Mouse (Mus musculus) heart, adult 2 months (tissue): Measurements from ENCODE around the gene 4930449I24Rik. TPM values are rescaled to one million over a fixed set of nuclear protein-coding genes. Genes with fewer than 3 reads are reported as not detected.
"Not testable (repeated sequence)": the region's sequence is repeated elsewhere in the genome, so short reads cannot be mapped to it uniquely, and the experiment has no call there.

ENCODE experiments used
- DNase-seq, 2 experiments: peaks; one replicate each; pipeline ENCODE4 v3.0.0; 2021
- H3K27ac ChIP-seq: fragments of 200-600 bp; 2 replicates; pipeline ENCODE4 v1.8.1; 2022
- H3K27me3 ChIP-seq: fragments of 200-500 bp; 2 replicates; pipeline ENCODE4 v1.6.1; 2012; ENCODE audit warnings: mild to moderate bottlenecking, low read length, inconsistent platforms, mixed read lengths; ENCODE audit not compliant: control insufficient read depth, insufficient read depth
- H3K36me3 ChIP-seq: fragments of 200-500 bp; 2 replicates; pipeline ENCODE4 v1.6.1; 2012; ENCODE audit warnings: low read length, inconsistent platforms; ENCODE audit not compliant: control insufficient read depth, insufficient read depth
- H3K4me1 ChIP-seq: fragments of 200-500 bp; 2 replicates; pipeline ENCODE4 v1.6.1; 2011; ENCODE audit warnings: low read length; ENCODE audit not compliant: control insufficient read depth, insufficient read depth
- H3K4me3 ChIP-seq: fragments of 200-600 bp; 2 replicates; pipeline ENCODE4 v1.8.1; 2022
- H3K79me2 ChIP-seq: fragments of 200-500 bp; replicated peaks from 2 replicates; pipeline ENCODE4 v1.6.1; 2012; ENCODE audit warnings: mild to moderate bottlenecking, inconsistent platforms, low read length, moderate library complexity, mixed read lengths; ENCODE audit not compliant: control insufficient read depth, insufficient read depth
- H3K9ac ChIP-seq: fragments of 200-500 bp; 2 replicates; pipeline ENCODE4 v1.6.1; 2012; ENCODE audit warnings: low read depth, mild to moderate bottlenecking, control low read depth, inconsistent platforms, low read length, mixed read lengths
- CTCF ChIP-seq: fragments of 200-600 bp; IDR thresholded peaks from 2 replicates; pipeline ENCODE4 v1.8.1; 2022; ENCODE audit warnings: antibody characterized with exemption, mild to moderate bottlenecking, moderate library complexity
- EP300 ChIP-seq: fragments of 200-500 bp; IDR thresholded peaks from 2 replicates; pipeline ENCODE4 v1.6.1; 2011; ENCODE audit warnings: low read depth, low read length, control low read depth; ENCODE audit not compliant: insufficient read depth
- POLR2A ChIP-seq: fragments of 200-500 bp; IDR thresholded peaks from 2 replicates; pipeline ENCODE4 v1.6.1; 2011; ENCODE audit warnings: mild to moderate bottlenecking, low read depth, low read length, control low read depth; ENCODE audit not compliant: insufficient read depth
- WGBS: fragments of 180-500 bp; shearing (Covaris S2); methylation state at CpG from one replicate; pipeline ENCODE4 v1.1.7; 2018; 5-methylcytosine and 5-hydroxymethylcytosine counted together
- intact Hi-C: fragments of 180-260 bp; cut with DNase I; formaldehyde crosslinking; loops from one replicate; pipeline ENCODE4 v1.15.1; 2025
- long read RNA-seq: library from polyadenylated mRNA; stranded (forward); transcript quantifications from one replicate; pipeline ENCODE4 v2.0.0, GENCODE M21; 2021
- polyA plus RNA-seq: library from polyadenylated mRNA; depleted of rRNA; stranded (reverse); fragments of >200 nt; gene quantifications from 2 replicates; pipeline ENCODE4 v1.2.3, GENCODE M21; 2012; rRNA removed
- total RNA-seq, 2 experiments: library from RNA; stranded (reverse); gene quantifications; 2 replicates each; pipeline ENCODE4 v1.2.3; 2021

4930449I24Rik gene
- total RNA-seq (not detected), polyA plus RNA-seq (not detected in 2 replicates)
- long read RNA-seq = 0 reads

DNA sequence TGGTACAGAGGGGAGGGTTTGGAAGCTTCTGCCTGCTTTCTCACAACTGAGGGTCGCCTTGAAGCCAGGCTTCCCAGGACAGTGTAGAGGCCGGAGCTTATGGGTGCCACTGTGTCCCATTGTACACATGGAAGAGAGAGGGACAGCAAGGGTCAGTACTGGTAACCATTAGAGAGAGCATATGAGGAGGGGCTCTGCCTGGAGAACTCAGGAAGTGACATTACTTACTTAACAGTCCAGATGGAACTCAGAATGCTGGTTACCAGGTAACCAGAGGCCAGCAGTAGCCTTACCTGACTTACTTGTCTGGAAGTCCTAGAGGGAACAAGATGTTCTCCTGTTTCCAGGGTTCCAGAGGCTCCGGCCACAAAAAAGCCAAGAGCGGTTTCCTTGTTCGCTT is at the start of gene 4930449I24Rik:
4930449I24Rik (plus strand) TSS at position 301 of the 400 bp plus-strand sequence.
- H3K27me3 ChIP-seq, intact Hi-C loops: not testable (repeated sequence)
- no CpG with 5 or more reads among the region's 5 CpGs for WGBS

DNA sequence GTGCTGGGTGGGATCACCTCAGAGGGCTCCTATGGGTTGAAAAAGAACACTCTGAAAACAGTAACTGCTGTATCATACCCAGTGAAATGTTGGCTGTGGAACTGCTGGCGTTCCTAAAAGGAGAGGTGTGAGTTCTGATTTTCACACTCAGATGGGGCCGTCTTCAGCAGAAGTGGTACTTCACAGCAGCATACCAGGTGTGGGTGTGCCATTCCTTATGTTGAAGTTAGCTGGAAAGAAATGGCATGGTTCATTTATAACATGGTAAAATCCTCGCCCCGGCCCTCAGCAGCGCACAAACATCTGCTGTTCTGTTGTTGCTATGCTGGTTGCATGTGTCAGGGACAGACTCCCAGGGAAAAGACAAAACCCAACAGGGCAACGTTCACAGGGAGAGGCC is 48.6 kb upstream of the 4930449I24Rik start:
- Histone ChIP-seq H3K27ac (no peak overlapping the region), H3K36me3 (no peaks in the 10 kb centered on the region), H3K79me2 (no peaks in the 10 kb centered on the region), H3K4me3 (no peak overlapping the region), H3K9ac (no peak overlapping the region), H3K27me3 (no peaks in the 10 kb centered on the region), H3K4me1 (no peaks in the 10 kb centered on the region)
- DNase-seq = no peak
- TF ChIP-seq CTCF (no peak), EP300 (no peak), POLR2A (no peak)
- intact Hi-C loops = no loop called here
- WGBS = 87% methylated on average over 6 of the region's 6 CpGs

More for the DNA sequence above, at the start of gene 4930449I24Rik:
- H3K79me2 ChIP-seq, H3K9ac ChIP-seq, H3K27ac ChIP-seq, H3K4me3 ChIP-seq, H3K4me1 ChIP-seq, H3K36me3 ChIP-seq, DNase-seq: not testable (repeated sequence)

DNA sequence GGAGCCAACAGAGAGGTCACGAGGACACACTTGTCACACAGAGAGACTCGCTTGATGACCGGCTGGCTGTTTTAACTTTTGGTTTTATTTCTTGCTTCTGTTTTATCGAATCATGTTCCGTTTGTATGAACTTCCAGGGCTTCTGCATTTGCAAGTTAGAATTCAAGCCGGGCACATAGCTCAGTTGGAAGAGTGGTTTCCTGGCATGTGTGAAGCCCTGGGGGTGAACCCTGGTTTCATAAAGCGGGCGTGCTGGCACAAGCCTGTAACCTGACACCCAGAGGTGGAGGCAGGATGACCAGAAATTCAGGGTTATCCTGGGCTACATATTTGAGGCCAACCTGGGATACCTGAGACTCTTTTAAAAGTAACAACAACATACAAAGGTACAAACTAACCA is 40.6 kb upstream of the 4930449I24Rik start:
- H3K27me3 ChIP-seq = no peaks in the 10 kb centered on the region
- no peak overlapping the region for H3K9ac ChIP-seq
- WGBS = 59% methylated on average over 8 of the region's 8 CpGs
- H3K36me3 ChIP-seq = no peaks in the 10 kb centered on the region
- H3K27ac ChIP-seq = no peak overlapping the region
- no peaks in the 10 kb centered on the region for H3K4me1 ChIP-seq
- no peak overlapping the region for H3K4me3 ChIP-seq
- intact Hi-C loops = no loop called here
- no peak for DNase-seq
- TF ChIP-seq CTCF = no peak
- no peak for TF ChIP-seq EP300
- TF ChIP-seq POLR2A = no peak
- no peaks in the 10 kb centered on the region for H3K79me2 ChIP-seq

GRCm38 (mm10) chr5:146466663-146467062 is 35.5 kb upstream of the 4930449I24Rik start:
- no peaks in the 10 kb centered on the region for H3K27me3 ChIP-seq
- no peak overlapping the region for H3K4me3 ChIP-seq
- no peak for DNase-seq
- H3K27ac ChIP-seq = no peak overlapping the region
- WGBS = 85% methylated on average over 19 of the region's 19 CpGs
- H3K36me3 ChIP-seq = no peaks in the 10 kb centered on the region
- H3K9ac ChIP-seq = no peak overlapping the region
- intact Hi-C loops = no loop called here
- H3K79me2 ChIP-seq = no peaks in the 10 kb centered on the region
- TF ChIP-seq EP300 = no peak
- no peaks in the 10 kb centered on the region for H3K4me1 ChIP-seq

DNA sequence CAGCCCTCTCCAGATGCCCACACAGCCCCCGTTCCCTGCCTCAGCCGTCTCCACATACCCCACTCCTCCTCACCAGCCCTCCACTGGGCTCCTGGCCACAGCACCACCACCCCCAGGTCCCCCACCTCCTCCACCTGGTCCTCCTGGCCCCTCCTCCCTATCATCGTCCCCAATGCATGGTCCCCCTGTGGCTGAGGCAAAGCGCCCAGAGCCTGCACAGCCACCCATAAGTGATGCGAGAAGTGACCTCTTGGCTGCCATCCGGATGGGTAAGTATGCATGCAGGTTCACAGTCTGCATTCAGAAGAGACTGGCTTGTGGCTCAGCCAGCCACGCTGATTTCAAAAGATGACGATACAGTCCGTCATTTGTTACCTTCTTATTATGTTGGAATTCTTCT is 33.9 kb upstream of the 4930449I24Rik start:
- TF ChIP-seq CTCF (no peak), POLR2A (no peak), EP300 (no peak)
- intact Hi-C loops = no loop called here
- no peaks in the 10 kb centered on the region for H3K4me1 ChIP-seq
- no peak for DNase-seq
- no peaks in the 10 kb centered on the region for H3K36me3 ChIP-seq
- no peak overlapping the region for H3K9ac ChIP-seq
- no peaks in the 10 kb centered on the region for H3K27me3 ChIP-seq
- no peak overlapping the region for H3K4me3 ChIP-seq
- no peak overlapping the region for H3K27ac ChIP-seq
- H3K79me2 ChIP-seq = no peaks in the 10 kb centered on the region
- 88% methylated on average over 9 of the region's 9 CpGs for WGBS

DNA sequence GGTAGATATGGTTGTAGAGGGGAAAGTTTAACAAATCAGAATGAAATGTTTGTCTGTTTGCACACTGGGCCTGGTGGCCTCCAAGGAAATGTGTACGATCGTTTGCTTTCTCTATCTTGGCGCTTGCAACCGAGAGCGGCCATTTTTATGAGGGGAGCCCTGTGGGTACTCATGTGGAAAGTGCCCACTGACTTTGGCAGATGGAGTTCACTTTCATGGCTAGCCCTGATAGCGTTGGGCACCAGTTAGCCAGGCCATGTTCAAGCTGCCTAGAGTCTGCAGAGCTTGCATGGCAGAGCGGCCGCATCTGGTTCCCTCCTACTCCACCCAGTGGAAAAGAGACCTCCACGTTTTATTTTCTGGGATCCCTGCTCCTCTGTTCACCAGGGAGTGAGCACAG is 31.4 kb upstream of the 4930449I24Rik start:
- intact Hi-C loops = no loop called here
- Histone ChIP-seq H3K9ac (no peak overlapping the region), H3K4me3 (no peak overlapping the region), H3K36me3 (no peaks in the 10 kb centered on the region), H3K27ac (no peak overlapping the region), H3K27me3 (no peaks in the 10 kb centered on the region), H3K4me1 (no peaks in the 10 kb centered on the region), H3K79me2 (no peaks in the 10 kb centered on the region)
- TF ChIP-seq CTCF (no peak), POLR2A (no peak), EP300 (no peak)
- no peak for DNase-seq
- 84% methylated on average over 9 of the region's 9 CpGs for WGBS

DNA sequence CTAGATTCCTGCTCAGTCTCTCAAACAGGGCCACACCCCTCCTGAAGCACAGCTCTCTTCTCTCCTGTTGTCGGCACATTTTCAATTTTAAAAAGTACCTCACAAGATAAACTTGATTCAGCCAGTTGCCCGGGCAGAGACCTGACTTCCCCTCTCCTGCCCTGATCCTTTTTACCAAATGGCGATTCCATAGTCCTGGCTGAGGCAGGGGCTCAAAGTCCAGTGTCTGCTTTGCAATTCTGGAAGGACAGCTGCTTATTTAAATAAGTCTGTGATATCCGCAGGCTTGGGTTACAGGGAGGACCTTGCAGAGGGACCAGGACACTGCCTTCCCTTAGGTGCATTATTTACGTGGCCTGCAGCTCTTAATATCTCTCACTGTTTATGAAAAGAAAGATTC is 30.9 kb upstream of the 4930449I24Rik start:
- no peaks in the 10 kb centered on the region for H3K36me3 ChIP-seq
- intact Hi-C loops = no loop called here
- DNase-seq = no peak
- no peaks in the 10 kb centered on the region for H3K79me2 ChIP-seq
- no peak overlapping the region for H3K4me3 ChIP-seq
- H3K4me1 ChIP-seq = no peaks in the 10 kb centered on the region
- no peaks in the 10 kb centered on the region for H3K27me3 ChIP-seq
- no peak overlapping the region for H3K27ac ChIP-seq
- no peak overlapping the region for H3K9ac ChIP-seq
- whole genome bisulfite sequencing = 67% methylated on average over 5 of the region's 5 CpGs
- no peak for TF ChIP-seq EP300
- TF ChIP-seq CTCF = no peak
- TF ChIP-seq POLR2A = no peak
